Mouse (Mus musculus): ENCODE data around the gene Mob3c.

Gene Mob3c

GRCm38 (mm10) chr4:115873231-115873630 is 45.3 kb downstream of the Mob3c start:
- in situ Hi-C loops (cut with MboI, MseI), result no loop called here

GRCm38 (mm10) chr4:115878216-115878678 is 50.4 kb downstream of the Mob3c start:
- in situ Hi-C loops (cut with MboI, MseI), result no loop called here

- in situ Hi-C loops (cut with MboI, MseI), result no loop called here
Measured at GRCm38 (mm10) chr4:115878828-115879227, 50.9 kb downstream of the Mob3c start.

DNA sequence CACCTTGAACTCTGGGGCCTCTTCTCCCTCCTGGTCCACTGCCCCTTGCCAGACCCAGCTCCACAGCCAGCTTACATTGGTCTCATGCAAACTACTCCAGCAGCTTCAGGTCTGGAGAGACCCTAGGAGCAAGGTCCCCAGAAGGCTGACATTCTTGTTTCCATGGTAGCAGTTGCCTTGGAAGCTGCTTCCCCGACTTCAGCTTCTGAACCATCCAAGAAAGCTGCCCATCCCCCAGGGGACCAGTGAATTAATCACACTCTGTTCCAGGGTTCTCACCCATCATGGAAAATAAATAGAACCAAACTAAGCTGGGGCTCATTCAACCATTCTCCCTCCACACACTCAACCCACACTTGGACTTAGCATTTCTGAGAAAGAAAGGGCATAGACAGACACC is 53.3 kb downstream of the Mob3c start:
- in situ Hi-C loops (cut with MboI, MseI), result no loop called here

GRCm38 (mm10) chr4:115882195-115882594 is 54.3 kb downstream of the Mob3c start:
- in situ Hi-C loops (cut with MboI, MseI), result no loop called here

GRCm38 (mm10) chr4:115884022-115884421 is 56.1 kb downstream of the Mob3c start, which contains the start of gene Kncn:
Gene Kncn, plus strand, starts transcription at chr4:115884400.
- in situ Hi-C loops (cut with MboI, MseI), result no loop called here
